Mouse (Mus musculus) thymus, postnatal 10 days (tissue): Measurements from ENCODE around the gene Atr.

Experiments used
- DNase-seq, 2 experiments: peaks; one replicate each; pipeline ENCODE4 v3.0.0; 2021; ENCODE audit warnings: low spot score in 2 of 2

Atr gene

GRCm38 (mm10) chr9:95857414-95858026 lies at the start of gene Atr:
TSS of gene Atr (plus strand) at chr9:95857597.
- DNase-seq, result peak; percentile 92 to 93

GRCm38 (mm10) chr9:95809596-95809995 lies 47.8 kb upstream of the Atr start:
- no peak for DNase-seq

GRCm38 (mm10) chr9:95811817-95812216 lies 45.6 kb upstream of the Atr start:
- no peak for DNase-seq

- DNase-seq, result no peak
Observed at GRCm38 (mm10) chr9:95813721-95814531, 43.5 kb upstream of the Atr start.

GRCm38 (mm10) chr9:95815015-95815673 lies 42.3 kb upstream of the Atr start:
- no peak for DNase-seq

- no peak for DNase-seq
Observed at GRCm38 (mm10) chr9:95815706-95816105, 41.7 kb upstream of the Atr start.

GRCm38 (mm10) chr9:95822531-95822930 lies 34.9 kb upstream of the Atr start:
- no peak for DNase-seq

- no peak for DNase-seq
Observed at GRCm38 (mm10) chr9:95827565-95827964, 29.8 kb upstream of the Atr start.

- no peak for DNase-seq
Observed at GRCm38 (mm10) chr9:95832758-95833157, 24.6 kb upstream of the Atr start.

GRCm38 (mm10) chr9:95834799-95835198 lies 22.6 kb upstream of the Atr start:
- DNase-seq, result no peak

GRCm38 (mm10) chr9:95835741-95836140 lies 21.7 kb upstream of the Atr start:
- no peak for DNase-seq

- DNase-seq, result no peak
Observed at GRCm38 (mm10) chr9:95839424-95839823, 18.0 kb upstream of the Atr start.

GRCm38 (mm10) chr9:95844825-95845460 lies 12.5 kb upstream of the Atr start, which contains the start of gene Pls1:
TSS of gene Pls1 (minus strand) at chr9:95845311.
- peak; percentile 70 to 85 for DNase-seq

- no peak for DNase-seq
Observed at GRCm38 (mm10) chr9:95845711-95846110, 11.7 kb upstream of the Atr start.

- DNase-seq, result no peak
Observed at GRCm38 (mm10) chr9:95851671-95852070, 5.7 kb upstream of the Atr start.

- DNase-seq, result peak; percentile 32 to 79
Observed at GRCm38 (mm10) chr9:95852896-95853295, 4.5 kb upstream of the Atr start.

- no peak for DNase-seq
Observed at GRCm38 (mm10) chr9:95854891-95855290, 2.5 kb upstream of the Atr start.

- DNase-seq, result no peak
Observed at GRCm38 (mm10) chr9:95856004-95856403, 1.4 kb upstream of the Atr start.

GRCm38 (mm10) chr9:95858027-95858570 lies 702 bp downstream of the Atr start:
- peak in 1 of 2 experiments; percentile 20 for DNase-seq

- DNase-seq, result no peak
Observed at GRCm38 (mm10) chr9:95878246-95878645, 20.8 kb downstream of the Atr start.

GRCm38 (mm10) chr9:95882751-95883150 lies 25.4 kb downstream of the Atr start:
- DNase-seq, result no peak

GRCm38 (mm10) chr9:95897392-95897791 lies 40.0 kb downstream of the Atr start:
- no peak for DNase-seq
